Mouse (Mus musculus) testis, adult 2 months (tissue): ENCODE measurements around the gene Myl10. TPM values are rescaled to one million over a fixed set of nuclear protein-coding genes. Genes with fewer than 3 reads are reported as not detected.
"Not testable (repeated sequence)": the region's sequence is repeated elsewhere in the genome, so short reads cannot be mapped to it uniquely, and the experiment has no call there.

Source experiments
- H3K27ac ChIP-seq: fragments of 200-500 bp; 2 replicates; pipeline ENCODE4 v1.5.1; 2012; ENCODE audit warnings: low read depth, low read length; ENCODE audit not compliant: control insufficient read depth, insufficient read depth
- H3K27me3 ChIP-seq: fragments of 200-500 bp; 2 replicates; pipeline ENCODE4 v1.6.1; 2012; ENCODE audit warnings: mild to moderate bottlenecking, low read length, moderate library complexity; ENCODE audit not compliant: control insufficient read depth, insufficient read depth
- H3K36me3 ChIP-seq: fragments of 200-500 bp; 2 replicates; pipeline ENCODE4 v1.6.1; 2012; ENCODE audit warnings: mild to moderate bottlenecking, low read length; ENCODE audit not compliant: control insufficient read depth, insufficient read depth
- H3K4me1 ChIP-seq: fragments of 200-500 bp; 2 replicates; pipeline ENCODE4 v1.6.1; 2012; ENCODE audit warnings: low read length; ENCODE audit not compliant: control insufficient read depth, insufficient read depth
- H3K4me3 ChIP-seq: fragments of 200-500 bp; 2 replicates; pipeline ENCODE4 v1.5.1; 2012; ENCODE audit warnings: low read depth, mild to moderate bottlenecking, low read length, moderate library complexity, mixed read lengths; ENCODE audit not compliant: control insufficient read depth
- CTCF ChIP-seq: fragments of 200-500 bp; IDR thresholded peaks from 2 replicates; pipeline ENCODE4 v1.5.1; 2012; ENCODE audit warnings: low read depth, mild to moderate bottlenecking, inconsistent platforms, low read length, moderate library complexity; ENCODE audit not compliant: control insufficient read depth, insufficient read depth, insufficient replicate concordance
- POLR2A ChIP-seq: fragments of 200-500 bp; IDR thresholded peaks from 2 replicates; pipeline ENCODE4 v1.6.1; 2012; ENCODE audit warnings: low read depth, mild to moderate bottlenecking, inconsistent platforms, low read length, moderate library complexity; ENCODE audit not compliant: control insufficient read depth
- polyA plus RNA-seq: library from polyadenylated mRNA; depleted of rRNA; stranded (reverse); fragments of >200 nt; gene quantifications from 2 replicates; pipeline ENCODE4 v1.2.3, GENCODE M21; 2012; rRNA removed

Gene Myl10
- polyA plus RNA-seq, 1 experiment: 150 TPM

DNA sequence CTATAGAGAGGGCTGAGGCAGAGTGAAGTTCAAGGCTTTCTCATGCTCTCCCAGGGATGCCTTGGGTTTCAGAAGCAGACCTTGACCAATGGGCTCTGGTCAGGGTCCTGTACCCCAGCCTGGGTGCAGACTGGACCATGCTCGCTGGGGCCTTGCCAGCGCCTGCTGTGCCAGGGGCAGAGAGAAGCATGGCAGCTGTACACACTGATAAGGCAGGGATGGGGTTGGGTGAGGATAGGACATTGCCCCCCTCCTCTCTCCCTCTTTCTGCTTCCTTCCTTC, 24.6 kb downstream of the Myl10 start:
- Histone ChIP-seq H3K4me3 (no peak overlapping the region), H3K4me1 (peaks cover 9% of the 10 kb centered on the region), H3K27ac (no peak overlapping the region), H3K36me3 (no peaks in the 10 kb centered on the region), H3K27me3 (no peaks in the 10 kb centered on the region)
- TF ChIP-seq CTCF (no peak), POLR2A (no peak)

DNA sequence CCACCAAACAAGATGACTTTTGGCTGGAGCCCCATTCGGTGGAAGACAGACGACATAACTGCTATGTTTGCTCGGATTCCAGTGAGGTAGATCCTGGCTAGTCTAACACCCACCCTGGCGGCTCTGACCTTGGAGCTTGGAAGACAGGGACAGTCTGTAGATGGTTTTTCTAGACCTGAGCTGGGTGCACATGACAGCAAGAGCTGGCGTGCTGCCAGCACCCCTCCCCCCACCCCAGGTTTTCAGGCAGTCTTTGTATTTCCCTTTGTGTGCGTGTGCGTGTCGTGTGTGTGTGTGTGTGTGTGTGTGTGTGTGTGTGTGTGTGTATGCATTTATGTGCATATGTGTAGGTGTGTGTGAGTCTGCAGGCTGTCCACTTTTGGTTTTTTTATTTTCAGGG, 25.7 kb downstream of the Myl10 start:
- Histone ChIP-seq H3K27me3 (no peaks in the 10 kb centered on the region), H3K27ac (no peak overlapping the region), H3K4me1 (peaks cover 9% of the 10 kb centered on the region), H3K4me3 (no peak overlapping the region), H3K36me3 (no peaks in the 10 kb centered on the region)
- TF ChIP-seq CTCF (no peak), POLR2A (no peak)

DNA sequence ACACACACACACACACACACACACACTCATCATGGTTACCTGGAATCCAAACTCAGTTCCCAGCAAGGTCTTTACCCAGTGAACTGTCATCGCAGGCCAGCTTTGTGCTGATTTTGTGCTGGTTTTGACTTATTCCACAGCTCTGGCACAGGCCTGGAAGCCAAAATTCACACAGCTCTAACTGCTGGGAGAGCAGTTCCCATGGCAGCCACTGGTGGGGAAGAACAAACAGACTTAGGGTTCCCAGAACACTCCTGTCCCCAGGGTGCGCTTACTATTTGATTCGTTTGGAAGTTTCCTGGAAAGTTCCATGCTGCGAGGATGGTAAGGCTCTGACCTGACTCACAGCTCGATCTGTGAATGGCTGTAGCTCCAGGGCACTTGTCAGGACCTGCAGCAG, 28.6 kb downstream of the Myl10 start:
- TF ChIP-seq CTCF (no peak), POLR2A (no peak)
- Histone ChIP-seq H3K27ac (no peak overlapping the region), H3K4me3 (no peak overlapping the region), H3K36me3 (no peaks in the 10 kb centered on the region), H3K4me1 (peaks cover 4% of the 10 kb centered on the region; the same call in 1 of the 2 replicates), H3K27me3 (no peaks in the 10 kb centered on the region)

DNA sequence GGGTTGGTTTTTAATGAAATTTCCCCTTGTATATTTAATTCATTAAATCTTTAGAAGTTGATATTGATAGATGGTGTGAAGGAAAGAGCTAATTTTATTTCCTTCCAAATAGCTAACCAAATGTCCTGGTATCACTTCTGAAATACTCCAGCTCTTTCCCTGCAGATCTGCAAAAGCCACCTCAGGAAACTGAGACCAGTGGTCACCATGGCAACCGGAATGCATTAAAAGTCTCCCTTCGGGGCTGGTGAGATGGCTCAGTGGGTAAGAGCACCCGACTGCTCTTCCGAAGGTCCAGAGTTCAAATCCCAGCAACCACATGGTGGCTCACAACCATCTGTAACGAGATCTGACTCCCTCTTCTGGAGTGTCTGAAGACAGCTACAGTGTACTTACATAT, 33.3 kb downstream of the Myl10 start:
- H3K36me3 ChIP-seq, H3K4me3 ChIP-seq, H3K27ac ChIP-seq, H3K27me3 ChIP-seq, H3K4me1 ChIP-seq: not testable (repeated sequence)

DNA sequence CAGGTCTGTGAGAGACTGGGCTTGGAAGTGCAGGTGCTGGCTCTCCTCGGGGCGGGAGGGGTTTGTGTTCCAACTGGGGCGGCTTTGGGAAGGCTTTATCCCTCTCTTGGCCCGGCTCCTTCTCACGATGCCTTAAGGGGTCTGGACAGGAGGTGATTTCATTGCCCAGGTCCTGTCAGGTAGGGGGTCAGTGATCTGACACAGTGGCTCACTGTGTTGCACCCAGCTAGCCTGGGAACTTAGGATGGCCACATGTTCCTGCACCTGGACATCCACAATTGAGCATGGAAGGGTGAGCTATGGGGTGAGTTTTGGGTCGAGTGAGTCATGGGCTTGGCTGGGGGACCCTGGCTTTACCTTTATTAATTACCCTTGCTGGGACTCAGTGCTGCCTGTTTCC, 46.0 kb downstream of the Myl10 start:
- Histone ChIP-seq H3K27ac (no peak overlapping the region), H3K36me3 (no peaks in the 10 kb centered on the region), H3K4me3 (no peak overlapping the region), H3K27me3 (no peaks in the 10 kb centered on the region), H3K4me1 (peaks cover 4% of the 10 kb centered on the region)
- TF ChIP-seq CTCF: no peak

DNA sequence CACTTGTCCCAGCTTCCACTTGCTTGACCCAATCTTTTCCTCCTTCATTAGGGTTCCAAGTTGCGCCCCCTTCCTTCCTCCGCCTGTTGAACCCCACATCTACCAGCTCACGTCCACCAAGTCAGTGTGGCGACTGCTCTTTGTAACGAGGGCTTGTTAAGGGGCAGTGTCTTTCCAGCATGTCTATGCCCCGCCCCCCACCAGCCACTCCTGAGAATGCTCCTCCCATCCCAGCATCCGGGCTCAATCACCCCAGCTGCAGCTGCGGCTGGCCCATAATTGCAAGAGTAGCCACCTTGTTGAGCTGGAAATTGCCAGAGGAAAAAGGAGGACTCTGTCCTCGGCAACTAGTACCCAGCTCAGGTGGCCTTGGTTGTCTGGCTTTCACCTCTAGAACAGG, 53.6 kb downstream of the Myl10 start:
- Histone ChIP-seq H3K4me3 (no peak overlapping the region), H3K27me3 (no peaks in the 10 kb centered on the region)

More for the DNA sequence above, 53.6 kb downstream of the Myl10 start:
- Histone ChIP-seq H3K27ac (no peak overlapping the region), H3K4me1 (no peaks in the 10 kb centered on the region), H3K36me3 (no peaks in the 10 kb centered on the region)
- TF ChIP-seq POLR2A (no peak), CTCF (no peak)

Other genes with a start within 250 kb of the Myl10 start
- 88.7 and 101 TPM in 2 replicates for gene Cux1, start 125.7 kb upstream of the Myl10 start, polyA plus RNA-seq
- gene Col26a1, start 190.1 kb downstream of the Myl10 start, polyA plus RNA-seq: 134 and 135 TPM in 2 replicates
- 133 TPM in 2 replicates for gene Ift22, start 215.0 kb downstream of the Myl10 start, polyA plus RNA-seq